Mouse (Mus musculus): ENCODE data around the gene Lrpap1. TPM values are rescaled to one million over a fixed set of nuclear protein-coding genes. Genes with fewer than 3 reads are reported as not detected.

Gene Lrpap1
- total and polyA plus RNA-seq, 3 experiments = 22.9 to 43.7 (median 39.6) TPM

DNA sequence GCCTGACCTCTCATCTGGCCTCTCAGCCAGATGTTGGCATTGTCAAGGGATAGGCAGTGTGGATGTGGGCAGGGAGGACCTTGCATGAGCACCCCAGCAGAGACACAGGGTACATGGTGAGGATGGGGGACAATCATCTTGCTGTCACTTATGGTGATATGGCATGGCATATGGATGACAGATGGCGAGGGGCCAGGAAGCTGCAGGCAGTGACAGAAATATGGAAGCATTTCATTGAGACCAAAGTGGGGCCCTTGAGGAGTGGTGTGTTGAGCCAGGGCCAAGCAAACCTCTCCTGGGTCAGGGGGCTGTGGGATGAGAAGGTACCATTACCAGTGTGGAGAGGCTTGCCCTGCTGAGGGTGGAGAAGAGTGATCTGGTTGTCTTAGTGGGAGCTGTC is 29.2 kb downstream of the Lrpap1 start:
- Histone ChIP-seq H3K36me3 (replicated peaks in 1 of 2; ENCODE audit: control insufficient read depth in 1 of 2, insufficient read depth in 1 of 2, low read length in 1 of 2) (no peaks in the 10 kb centered on the region), H3K9me3 (replicated peaks; ENCODE audit: low read length) (no peaks in the 10 kb centered on the region), H3K4me2 (ENCODE audit: insufficient read depth, low read depth, poor library complexity, severe bottlenecking) (no peak overlapping the region), H3K9ac (ENCODE audit: insufficient read depth, low read depth) (no peak overlapping the region), H3K4me1 (ENCODE audit: control insufficient read depth in 1 of 2, insufficient read depth in 2 of 2) (no peaks in the 10 kb centered on the region; a peak in 1 of 4 replicates), H3K27ac (ENCODE audit: insufficient read depth, low read depth) (no peak overlapping the region), H3K4me3 (replicated peaks in 1 of 3; ENCODE audit: low read depth in 2 of 3, low read length in 2 of 3, poor library complexity in 1 of 3) (no peak overlapping the region), H3K27me3 (replicated peaks) (peaks cover 97% of the 10 kb centered on the region), H3K79me2 (replicated peaks; ENCODE audit: control insufficient read depth, extremely low read depth, insufficient read depth, poor library complexity, severe bottlenecking) (no peaks in the 10 kb centered on the region)
- in situ Hi-C loops (cut with MboI; ENCODE audit: low pct_ligation_motif_present, low pct_unique_long_range_greater_than_20kb, low sequenced_read_pairs) = no loop called here
- DNase-seq (ENCODE audit: extremely low read depth) = no peak
- dilution Hi-C loops (cut with MboI; ENCODE audit: extremely low pct_ligation_motif_present, extremely low pct_unique_long_range_greater_than_20kb, low sequenced_read_pairs) = no loop called here
- no peak for TF ChIP-seq TCF12 (IDR thresholded peaks at IDR 0.05; ENCODE audit: low read depth, low read length)
- no peak for TF ChIP-seq MAFK (IDR thresholded peaks at IDR 0.05; ENCODE audit: insufficient replicate concordance, low read length)
- TF ChIP-seq MXI1 (IDR thresholded peaks at IDR 0.05; ENCODE audit: low read depth, low read length) = no peak
- no peak for TF ChIP-seq ZC3H11A (IDR thresholded peaks at IDR 0.05; ENCODE audit: low read depth, low read length)
- no peak for TF ChIP-seq HCFC1 (IDR thresholded peaks at IDR 0.05; ENCODE audit: low read depth, low read length)
- no peak for TF ChIP-seq POLR2A (IDR thresholded peaks at IDR 0.05; ENCODE audit: low read depth, low read length)
- no peak for TF ChIP-seq SMC3 (IDR thresholded peaks at IDR 0.05; ENCODE audit: low read depth, low read length)
- TF ChIP-seq GABPA (IDR thresholded peaks at IDR 0.05; ENCODE audit: insufficient replicate concordance, low read depth, low read length) = no peak
- no peak for TF ChIP-seq JUN (IDR thresholded peaks at IDR 0.05; ENCODE audit: insufficient read depth, low read depth, low read length)
- no peak for TF ChIP-seq RCOR1 (conservative IDR thresholded peaks at IDR 0.05; ENCODE audit: low read depth, low read length)
- no peak for TF ChIP-seq E2F4 (IDR thresholded peaks at IDR 0.05; ENCODE audit: insufficient replicate concordance, low read depth, low read length)
- no peak for TF ChIP-seq BHLHE40 (IDR thresholded peaks at IDR 0.05; ENCODE audit: low read depth, low read length)
- TF ChIP-seq SIN3A (IDR thresholded peaks at IDR 0.05; ENCODE audit: low read length) = no peak
- no peak for TF ChIP-seq CHD1 (IDR thresholded peaks at IDR 0.05; ENCODE audit: low read depth, low read length)
- no peak for TF ChIP-seq UBTF (IDR thresholded peaks at IDR 0.05; ENCODE audit: low read depth, low read length)
- TF ChIP-seq MAZ (IDR thresholded peaks at IDR 0.05; ENCODE audit: low read depth, low read length) = no peak

DNA sequence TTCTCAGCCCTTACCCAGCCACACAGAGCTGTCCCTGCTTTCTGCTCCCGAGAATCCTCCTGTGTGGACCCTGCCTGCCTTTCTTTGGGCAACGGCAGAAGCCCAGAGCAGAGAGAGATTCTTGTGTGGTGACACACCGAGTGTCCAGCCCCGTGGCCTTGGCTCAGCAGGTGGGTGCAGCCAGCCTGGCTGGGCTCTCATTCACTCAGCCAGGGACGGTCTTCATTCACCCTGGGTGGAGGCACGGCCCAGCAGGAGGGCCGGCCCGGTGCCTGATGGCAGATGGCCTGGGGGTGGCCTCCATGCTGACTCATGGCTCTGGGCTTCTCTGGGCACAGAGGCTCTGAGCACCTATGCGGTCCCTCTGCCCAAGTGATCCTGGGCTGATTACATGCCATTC is 31.6 kb downstream of the Lrpap1 start:
- H3K27ac ChIP-seq (ENCODE audit: insufficient read depth, low read depth) = no peak overlapping the region
- no peaks in the 10 kb centered on the region; a peak in 1 of 4 replicates for H3K4me1 ChIP-seq (ENCODE audit: control insufficient read depth in 1 of 2, insufficient read depth in 2 of 2)
- TF ChIP-seq E2F4 (IDR thresholded peaks at IDR 0.05; ENCODE audit: insufficient replicate concordance, low read depth, low read length) (no peak), CHD1 (IDR thresholded peaks at IDR 0.05; ENCODE audit: low read depth, low read length) (no peak), SMC3 (IDR thresholded peaks at IDR 0.05; ENCODE audit: low read depth, low read length) (no peak), USF1 (IDR thresholded peaks at IDR 0.05; ENCODE audit: low read depth, low read length) (no peak), IRF4 (IDR thresholded peaks at IDR 0.05; ENCODE audit: low read depth, low read length) (no peak), MAZ (IDR thresholded peaks at IDR 0.05; ENCODE audit: low read depth, low read length) (no peak), RCOR1 (conservative IDR thresholded peaks at IDR 0.05; ENCODE audit: low read depth, low read length) (no peak), POLR2A (IDR thresholded peaks at IDR 0.05; ENCODE audit: low read depth, low read length) (no peak), RAD21 (IDR thresholded peaks at IDR 0.05; ENCODE audit: low read depth, low read length) (no peak), MEF2A (IDR thresholded peaks at IDR 0.05; ENCODE audit: borderline replicate concordance, low read depth, low read length) (no peak), CTCF (conservative IDR thresholded peaks at IDR 0.05 in 1 of 2, IDR thresholded peaks at IDR 0.05 in 1 of 2; ENCODE audit: low read depth in 2 of 2, low read length in 2 of 2) (no peak), ZNF384 (IDR thresholded peaks at IDR 0.05; ENCODE audit: low read depth, low read length) (no peak), USF2 (conservative IDR thresholded peaks at IDR 0.05; ENCODE audit: low read depth, low read length) (no peak), JUND (conservative IDR thresholded peaks at IDR 0.05; ENCODE audit: low read depth, low read length) (no peak), HCFC1 (IDR thresholded peaks at IDR 0.05; ENCODE audit: low read depth, low read length) (no peak), CHD2 (IDR thresholded peaks at IDR 0.05; ENCODE audit: low read length) (no peak), JUN (IDR thresholded peaks at IDR 0.05; ENCODE audit: insufficient read depth, low read depth, low read length) (no peak)
- no peaks in the 10 kb centered on the region for H3K36me3 ChIP-seq (replicated peaks in 1 of 2; ENCODE audit: control insufficient read depth in 1 of 2, insufficient read depth in 1 of 2, low read length in 1 of 2)
- no peak overlapping the region for H3K9ac ChIP-seq (ENCODE audit: insufficient read depth, low read depth)
- H3K4me2 ChIP-seq (ENCODE audit: insufficient read depth, low read depth, poor library complexity, severe bottlenecking) = no peak overlapping the region
- no peaks in the 10 kb centered on the region for H3K79me2 ChIP-seq (replicated peaks; ENCODE audit: control insufficient read depth, extremely low read depth, insufficient read depth, poor library complexity, severe bottlenecking)
- peaks cover 99% of the 10 kb centered on the region for H3K27me3 ChIP-seq (replicated peaks)
- DNase-seq (ENCODE audit: extremely low read depth) = no peak
- H3K9me3 ChIP-seq (replicated peaks; ENCODE audit: low read length) = no peaks in the 10 kb centered on the region
- in situ Hi-C loops (cut with MboI; ENCODE audit: low pct_ligation_motif_present, low pct_unique_long_range_greater_than_20kb, low sequenced_read_pairs) = no loop called here
- dilution Hi-C loops (cut with MboI; ENCODE audit: extremely low pct_ligation_motif_present, extremely low pct_unique_long_range_greater_than_20kb, low sequenced_read_pairs) = no loop called here
- H3K4me3 ChIP-seq (replicated peaks in 1 of 3; ENCODE audit: low read depth in 2 of 3, low read length in 2 of 3, poor library complexity in 1 of 3) = no peak overlapping the region
